Mouse (Mus musculus): ENCODE results near the gene Ptges.

Ptges gene

GRCm38 (mm10) chr2:30899397-30900069 lies 30.1 kb downstream of the Ptges start:
- no peak for DNase-seq (ENCODE audit: low read depth)

- no peak for DNase-seq (ENCODE audit: low read depth)
These were observed 32.4 kb downstream of the Ptges start for GRCm38 (mm10) chr2:30897291-30897690.

DNA sequence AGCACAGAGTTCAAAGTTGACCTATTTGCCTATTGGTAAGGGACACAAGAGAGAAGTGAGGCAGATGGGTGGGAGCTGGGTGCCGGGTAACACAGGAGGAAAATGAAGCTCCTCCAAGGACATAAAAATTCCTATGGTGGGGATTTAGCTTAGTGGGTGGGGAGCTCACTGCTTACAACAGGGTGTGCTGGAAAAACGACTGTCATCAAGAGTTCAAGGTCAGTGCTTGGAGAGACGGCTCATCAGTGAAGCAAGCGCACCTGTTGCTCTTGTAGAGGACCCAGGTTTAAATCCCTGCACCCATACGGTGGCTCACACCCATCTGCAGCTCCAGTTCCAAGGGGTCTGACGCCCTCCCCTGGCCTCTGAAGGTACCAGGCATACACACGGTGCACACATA lies 35.7 kb downstream of the Ptges start:
- no peak for DNase-seq (ENCODE audit: low read depth)

DNA sequence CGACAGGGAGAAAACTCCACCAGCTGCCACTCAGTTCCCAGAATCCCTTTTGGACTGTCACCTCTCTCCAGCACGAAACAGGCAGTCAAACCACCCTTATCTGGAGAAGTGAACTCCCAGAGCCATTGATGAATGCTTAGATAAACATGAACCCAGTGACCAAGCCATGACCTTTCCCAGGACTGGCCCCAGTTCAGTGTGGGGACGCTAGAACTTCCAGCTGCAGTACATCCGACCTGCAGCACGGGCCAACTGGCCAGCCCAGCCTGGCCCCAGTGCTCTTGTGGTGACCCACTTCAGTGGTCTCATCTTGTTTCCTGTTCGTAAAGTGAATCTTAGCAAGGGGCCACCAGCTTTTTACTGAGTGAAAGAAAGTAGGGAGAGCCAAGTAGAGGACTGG lies 36.3 kb downstream of the Ptges start:
- no peak for DNase-seq (ENCODE audit: low read depth)

- no peak for DNase-seq (ENCODE audit: low read depth)
These were observed 38.7 kb downstream of the Ptges start for GRCm38 (mm10) chr2:30891002-30891401.

DNA sequence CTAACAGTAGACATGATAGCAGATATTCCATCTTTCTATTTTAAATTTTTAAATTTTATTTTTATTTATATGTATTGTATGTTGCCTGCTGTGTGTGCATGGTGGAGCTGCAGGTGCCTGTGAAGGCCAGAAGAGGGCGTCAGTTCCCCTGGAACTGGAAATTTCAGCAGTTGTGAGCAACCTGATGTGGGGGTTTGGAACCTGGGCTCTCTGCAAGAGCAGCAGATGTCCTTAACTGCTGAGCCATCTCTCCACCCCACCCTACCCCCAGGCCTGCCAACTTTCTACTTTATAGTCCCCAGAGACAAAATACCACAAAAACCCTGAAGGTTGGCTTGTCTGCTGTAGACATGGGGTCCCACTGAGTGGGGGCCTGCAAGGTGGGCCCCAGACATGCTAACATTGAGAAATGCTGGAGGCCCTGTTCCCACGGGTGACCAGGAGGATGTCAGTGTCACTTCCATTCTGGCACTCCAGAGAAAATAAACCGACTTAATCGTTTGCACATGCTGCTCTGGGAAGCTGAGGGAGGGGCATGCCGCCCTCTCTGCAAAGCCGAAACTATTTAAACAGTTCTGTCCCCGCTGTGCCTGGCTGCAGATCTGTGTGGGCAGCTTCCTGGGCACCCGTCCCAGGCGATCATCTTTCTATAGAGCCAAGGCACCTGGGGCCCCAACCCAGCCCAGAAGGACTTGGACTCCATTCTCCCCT lies 44.1 kb downstream of the Ptges start:
- DNase-seq (ENCODE audit: low read depth): peak; percentile 61

GRCm38 (mm10) chr2:30884852-30885373 lies 44.8 kb downstream of the Ptges start:
- no peak for DNase-seq (ENCODE audit: low read depth)

DNA sequence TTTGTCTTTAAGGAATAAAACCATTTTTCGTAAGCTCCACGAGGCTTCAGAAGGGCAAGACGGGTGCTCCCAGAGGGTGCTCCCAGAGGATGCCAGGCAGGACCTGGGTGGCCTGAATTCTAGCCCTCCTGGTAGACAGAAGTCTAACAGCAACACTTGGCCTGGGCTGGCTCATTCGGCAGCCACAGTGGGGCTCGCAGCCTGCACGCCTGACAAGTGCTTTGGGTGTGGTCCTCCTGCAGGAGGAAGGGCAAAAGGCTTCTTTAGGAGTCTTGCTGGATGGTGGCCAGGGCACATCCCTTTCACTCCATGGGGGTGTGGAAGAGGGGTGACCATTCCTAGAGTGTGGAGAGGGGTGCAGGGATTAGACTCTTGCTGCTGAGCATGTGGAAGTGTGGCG lies 48.4 kb downstream of the Ptges start:
- no peak for DNase-seq (ENCODE audit: low read depth)

DNA sequence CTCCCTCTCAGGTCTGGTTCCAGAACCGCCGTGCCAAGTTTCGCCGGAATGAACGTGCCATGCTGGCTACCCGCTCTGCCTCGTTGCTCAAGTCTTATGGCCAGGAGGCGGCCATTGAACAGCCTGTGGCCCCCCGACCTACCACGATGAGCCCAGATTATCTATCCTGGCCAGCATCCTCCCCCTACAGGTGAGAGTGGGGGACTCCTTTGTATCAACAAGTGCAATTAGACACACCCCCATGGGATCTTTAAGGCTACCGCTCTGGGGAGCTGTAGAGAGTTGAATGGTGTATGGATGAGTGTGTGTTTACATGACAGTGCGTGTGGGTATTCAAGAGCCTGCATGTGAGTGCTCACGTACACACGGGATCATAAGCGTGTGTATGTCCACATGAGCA lies 50.2 kb downstream of the Ptges start:
- no peak for DNase-seq (ENCODE audit: low read depth)

- peak; percentile 80 for DNase-seq (ENCODE audit: low read depth)
These were observed 53.8 kb downstream of the Ptges start for GRCm38 (mm10) chr2:30875621-30876432.

DNA sequence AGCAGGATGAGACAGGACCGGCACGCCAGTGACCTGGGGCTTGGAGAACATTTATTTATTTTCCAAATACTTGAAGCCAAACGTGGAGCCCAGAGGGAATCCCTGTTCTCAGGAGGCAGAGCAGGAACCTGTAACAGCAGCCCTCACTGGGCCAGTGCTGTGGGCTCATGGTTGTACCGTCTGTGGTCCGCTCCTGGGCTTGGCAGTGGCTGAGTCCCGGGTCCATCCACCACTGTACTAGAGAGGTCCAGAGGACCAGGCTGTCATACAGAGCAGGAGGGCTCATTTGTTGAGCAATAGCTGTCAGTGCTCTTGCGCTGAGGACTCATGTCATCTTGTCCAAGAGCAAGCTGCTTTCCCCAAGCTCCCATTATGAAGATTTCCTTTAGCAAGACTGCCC lies 54.6 kb downstream of the Ptges start:
- no peak for DNase-seq (ENCODE audit: low read depth)

- DNase-seq (ENCODE audit: low read depth): no peak
These were observed 55.2 kb downstream of the Ptges start for GRCm38 (mm10) chr2:30874445-30874844.

GRCm38 (mm10) chr2:30872669-30873068 lies 57.0 kb downstream of the Ptges start:
- no peak for DNase-seq (ENCODE audit: low read depth)

- DNase-seq (ENCODE audit: low read depth): peak; percentile 98
These were observed 58.8 kb downstream of the Ptges start for GRCm38 (mm10) chr2:30870863-30871262.

- no peak for DNase-seq (ENCODE audit: low read depth)
These were observed 64.2 kb downstream of the Ptges start for GRCm38 (mm10) chr2:30865426-30865825.

DNA sequence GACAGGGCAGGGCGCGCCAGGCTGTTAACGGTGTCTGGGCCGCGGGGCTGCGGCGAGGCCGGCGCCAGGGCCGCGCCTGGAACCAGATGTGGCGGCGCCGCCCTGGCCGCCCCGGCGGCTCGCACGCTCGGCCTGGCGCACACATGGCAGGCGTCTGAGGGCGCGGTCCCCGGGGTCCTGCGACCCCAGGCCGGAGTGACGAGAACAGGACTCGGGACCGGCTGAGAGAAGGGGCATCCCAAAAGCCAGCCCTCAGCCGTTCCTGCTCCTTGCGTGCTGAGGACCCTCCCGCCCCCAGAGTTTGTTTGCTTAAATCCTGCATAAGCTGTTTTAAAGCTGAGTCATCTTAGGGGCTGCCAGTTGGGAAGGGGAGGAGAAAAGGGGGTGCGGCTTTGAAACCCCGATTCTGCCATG lies 64.7 kb downstream of the Ptges start:
- peak; percentile 76 for DNase-seq (ENCODE audit: low read depth)

GRCm38 (mm10) chr2:30863574-30863973 lies 66.1 kb downstream of the Ptges start:
- DNase-seq (ENCODE audit: low read depth): no peak

GRCm38 (mm10) chr2:30862081-30862480 lies 67.6 kb downstream of the Ptges start:
- no peak for DNase-seq (ENCODE audit: low read depth)

GRCm38 (mm10) chr2:30859782-30860181 lies 69.9 kb downstream of the Ptges start:
- DNase-seq (ENCODE audit: low read depth): no peak

GRCm38 (mm10) chr2:30857076-30857475 lies 72.6 kb downstream of the Ptges start:
- no peak for DNase-seq (ENCODE audit: low read depth)

DNA sequence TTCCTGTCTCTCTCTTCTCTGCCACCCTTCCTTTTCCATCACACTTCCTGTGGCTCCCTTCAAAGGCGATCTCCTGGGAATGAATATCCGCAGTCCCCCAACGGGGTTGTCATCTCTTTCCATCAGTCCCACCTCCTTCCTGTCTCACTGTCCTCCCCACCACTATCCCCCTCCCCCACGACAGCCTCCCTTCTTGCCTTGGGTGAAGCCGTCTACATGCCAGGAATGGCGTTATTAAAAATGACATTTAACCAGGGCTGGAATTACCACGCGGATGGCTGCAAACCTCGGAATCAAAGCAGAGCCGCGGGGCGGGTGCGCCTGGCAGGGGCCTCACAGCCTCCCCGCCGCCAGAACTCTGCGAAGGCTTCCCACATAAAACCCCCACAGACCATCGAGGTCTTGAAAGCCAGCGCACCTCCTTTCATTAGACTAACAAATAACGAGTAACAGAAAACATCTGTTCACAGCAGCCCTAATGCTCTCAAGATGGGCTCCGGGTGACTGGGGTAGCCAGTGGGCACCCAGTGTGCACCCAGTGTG lies 76.8 kb downstream of the Ptges start:
- DNase-seq (ENCODE audit: low read depth): no peak

DNA sequence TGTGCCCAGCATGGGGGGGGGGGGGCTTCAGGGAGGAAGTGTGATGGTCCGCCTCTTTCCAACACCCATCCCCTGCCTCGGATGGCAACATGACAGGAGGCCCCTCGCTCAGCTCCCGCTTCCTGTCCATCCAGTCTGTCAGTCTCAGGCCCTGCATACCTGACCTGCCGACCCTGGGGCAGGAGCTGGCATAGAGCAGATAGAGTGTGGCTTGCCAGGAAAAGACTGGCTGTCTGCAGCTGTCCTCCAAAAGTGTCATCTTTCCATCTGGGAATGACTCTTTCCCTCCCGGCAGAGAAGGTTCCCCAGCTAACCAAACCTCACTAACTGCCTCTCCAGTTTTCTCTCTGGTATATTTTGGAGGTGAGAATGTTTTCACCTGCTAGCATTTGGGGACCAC lies 79.1 kb downstream of the Ptges start:
- no peak for DNase-seq (ENCODE audit: low read depth)
